Mouse (Mus musculus) embryonic facial prominence, embryonic 13.5 days (tissue): ENCODE measurements around the gene Tspan11. TPM values are rescaled to one million over a fixed set of nuclear protein-coding genes. Genes with fewer than 3 reads are reported as not detected.
A peak's percentile ranks its signal among the peaks of the same experiment; 100 is the strongest.

Source experiments
- ATAC-seq: fragments of 200-750 bp; cut with Nextera tagmentation; 2 replicates; pipeline ENCODE4 v1.8.0; 2017; ENCODE audit warnings: low read depth; ENCODE audit not compliant: insufficient number of reproducible peaks, insufficient read depth, low FRiP score, low TSS enrichment
- H3K27ac ChIP-seq: fragments of 300-500 bp; sonication (generic); 2 replicates; pipeline ENCODE4 v1.5.1; 2015; ENCODE audit warnings: moderate library complexity, mild to moderate bottlenecking, inconsistent platforms
- H3K27me3 ChIP-seq: fragments of 300-500 bp; sonication (generic); 2 replicates; pipeline ENCODE4 v1.6.1; 2015; ENCODE audit warnings: mild to moderate bottlenecking, inconsistent platforms
- H3K36me3 ChIP-seq: fragments of 300-500 bp; sonication (generic); 2 replicates; pipeline ENCODE4 v1.6.1; 2015; ENCODE audit warnings: mild to moderate bottlenecking, inconsistent platforms
- H3K4me1 ChIP-seq: fragments of 300-500 bp; sonication (generic); 2 replicates; pipeline ENCODE4 v1.6.1; 2015; ENCODE audit warnings: inconsistent platforms
- H3K4me2 ChIP-seq: fragments of 300-500 bp; sonication (generic); 2 replicates; pipeline ENCODE4 v1.6.1; 2015; ENCODE audit warnings: moderate library complexity, mild to moderate bottlenecking, inconsistent platforms
- H3K4me3 ChIP-seq: fragments of 300-500 bp; sonication (generic); 2 replicates; pipeline ENCODE4 v1.5.1; 2015; ENCODE audit warnings: mild to moderate bottlenecking, inconsistent platforms
- H3K9ac ChIP-seq: fragments of 300-500 bp; sonication (generic); 2 replicates; pipeline ENCODE4 v1.6.1; 2015; ENCODE audit warnings: mild to moderate bottlenecking, inconsistent platforms
- H3K9me3 ChIP-seq: fragments of 300-500 bp; sonication (generic); 2 replicates; pipeline ENCODE4 v1.6.1; 2016; ENCODE audit warnings: inconsistent platforms
- WGBS: fragments of 180-500 bp; shearing (Covaris S2); methylation state at CpG from one replicate; pipeline ENCODE4 v1.1.7; 2015; ENCODE audit warnings: mixed read lengths; 5-methylcytosine and 5-hydroxymethylcytosine counted together
- polyA plus RNA-seq: library from polyadenylated mRNA; unstranded; fragments of >200 nt; fragmentation: Nextera tagmentation; extraction: Ambion mirVana; gene quantifications from 2 replicates; pipeline ENCODE4 v1.2.1, GENCODE M21; 2015

The Tspan11 gene
- polyA plus RNA-seq, 1 experiment from 2014 or later = 30.3 TPM

GRCm38 (mm10) chr6:127911687-127912086, 24.3 kb downstream of the Tspan11 start:
- no peak overlapping the region for H3K27ac ChIP-seq
- ATAC-seq = no peak
- H3K36me3 ChIP-seq = peaks cover 61% of the 10 kb centered on the region
- H3K9me3 ChIP-seq = 0 out of 2 replicates have a peak, but pooled peaks cover 7% of the 10 kb centered on the region
- no peak overlapping the region for H3K9ac ChIP-seq
- no peak overlapping the region for H3K4me2 ChIP-seq
- H3K4me1 ChIP-seq = no peaks in the 10 kb centered on the region
- 67% methylated on average over 4 of the region's 4 CpGs for WGBS
- H3K4me3 ChIP-seq = no peak overlapping the region
- H3K27me3 ChIP-seq = no peaks in the 10 kb centered on the region

GRCm38 (mm10) chr6:127912938-127913337, 25.5 kb downstream of the Tspan11 start:
- H3K27ac ChIP-seq = no peak overlapping the region
- WGBS = 93% methylated on average over 3 of the region's 3 CpGs
- H3K4me2 ChIP-seq = no peak overlapping the region
- H3K27me3 ChIP-seq = no peaks in the 10 kb centered on the region
- no peak overlapping the region for H3K9ac ChIP-seq
- H3K36me3 ChIP-seq = peaks cover 53% of the 10 kb centered on the region
- no peaks in the 10 kb centered on the region for H3K4me1 ChIP-seq
- no peak for ATAC-seq
- no peak overlapping the region for H3K4me3 ChIP-seq
- H3K9me3 ChIP-seq = 0 out of 2 replicates have a peak, but pooled peaks cover 7% of the 10 kb centered on the region

- Histone ChIP-seq H3K27ac (no peak overlapping the region), H3K4me1 (peaks cover 8% of the 10 kb centered on the region; the same call in 1 of the 2 replicates), H3K36me3 (peaks cover 41% of the 10 kb centered on the region), H3K27me3 (no peaks in the 10 kb centered on the region; the same call in 1 of the 2 replicates), H3K4me2 (no peak overlapping the region), H3K9me3 (0 out of 2 replicates have a peak, but pooled peaks cover 7% of the 10 kb centered on the region), H3K9ac (no peak overlapping the region), H3K4me3 (no peak overlapping the region)
- ATAC-seq = no peak
- WGBS = 81% methylated on average over 3 of the region's 3 CpGs
These were observed 29.6 kb downstream of the Tspan11 start for GRCm38 (mm10) chr6:127916993-127917392.

GRCm38 (mm10) chr6:127917712-127918111, 30.3 kb downstream of the Tspan11 start:
- no peak for ATAC-seq
- peaks cover 46% of the 10 kb centered on the region for H3K36me3 ChIP-seq
- no peaks in the 10 kb centered on the region; the same call in 1 of the 2 replicates for H3K27me3 ChIP-seq
- H3K4me1 ChIP-seq = peaks cover 8% of the 10 kb centered on the region; the same call in 1 of the 2 replicates
- no peak overlapping the region for H3K9ac ChIP-seq
- WGBS = 72% methylated on average over 4 of the region's 4 CpGs
- H3K9me3 ChIP-seq = 0 out of 2 replicates have a peak, but pooled peaks cover 7% of the 10 kb centered on the region
- H3K4me2 ChIP-seq = no peak overlapping the region
- no peak overlapping the region for H3K27ac ChIP-seq
- no peak overlapping the region for H3K4me3 ChIP-seq

GRCm38 (mm10) chr6:127919491-127919890, 32.1 kb downstream of the Tspan11 start:
- Histone ChIP-seq H3K4me1 (peaks cover 8% of the 10 kb centered on the region; the same call in 1 of the 2 replicates), H3K27me3 (no peaks in the 10 kb centered on the region; the same call in 1 of the 2 replicates), H3K9ac (no peak overlapping the region), H3K4me3 (no peak overlapping the region), H3K27ac (no peak overlapping the region), H3K9me3 (0 out of 2 replicates have a peak, but pooled peaks cover 7% of the 10 kb centered on the region), H3K36me3 (peaks cover 41% of the 10 kb centered on the region), H3K4me2 (no peak overlapping the region)
- WGBS = 78% methylated on average over 6 of the region's 6 CpGs
- no peak for ATAC-seq

- no peak for ATAC-seq
- 6% methylated on average over 8 of the region's 8 CpGs for WGBS
These were observed 33.3 kb downstream of the Tspan11 start for GRCm38 (mm10) chr6:127920652-127921051.

GRCm38 (mm10) chr6:127921996-127922395, 34.6 kb downstream of the Tspan11 start:
- H3K27ac ChIP-seq = no peak overlapping the region

More at GRCm38 (mm10) chr6:127920652-127921051, 33.3 kb downstream of the Tspan11 start:
- Histone ChIP-seq H3K9ac (no peak overlapping the region), H3K27ac (no peak overlapping the region), H3K27me3 (no peaks in the 10 kb centered on the region; the same call in 1 of the 2 replicates), H3K4me1 (peaks cover 8% of the 10 kb centered on the region; the same call in 1 of the 2 replicates), H3K4me2 (no peak overlapping the region), H3K36me3 (peaks cover 46% of the 10 kb centered on the region), H3K4me3 (no peak overlapping the region), H3K9me3 (0 out of 2 replicates have a peak, but pooled peaks cover 6% of the 10 kb centered on the region)

GRCm38 (mm10) chr6:127923296-127923695, 35.9 kb downstream of the Tspan11 start:
- peaks cover 11% of the 10 kb centered on the region; the same call in 1 of the 2 replicates for H3K4me1 ChIP-seq
- peaks cover 48% of the 10 kb centered on the region for H3K36me3 ChIP-seq
- H3K27me3 ChIP-seq = no peaks in the 10 kb centered on the region; the same call in 1 of the 2 replicates
- no peak overlapping the region for H3K9ac ChIP-seq
- 86% methylated on average over 9 of the region's 9 CpGs for WGBS
- H3K4me3 ChIP-seq = no peak overlapping the region
- H3K9me3 ChIP-seq = no peaks in the 10 kb centered on the region
- no peak for ATAC-seq
- H3K27ac ChIP-seq = no peak overlapping the region
- H3K4me2 ChIP-seq = no peak overlapping the region

More at GRCm38 (mm10) chr6:127921996-127922395, 34.6 kb downstream of the Tspan11 start:
- Histone ChIP-seq H3K9ac (no peak overlapping the region), H3K9me3 (no peaks in the 10 kb centered on the region), H3K4me2 (no peak overlapping the region), H3K4me1 (peaks cover 8% of the 10 kb centered on the region; the same call in 1 of the 2 replicates), H3K27me3 (no peaks in the 10 kb centered on the region; the same call in 1 of the 2 replicates), H3K36me3 (peaks cover 46% of the 10 kb centered on the region), H3K4me3 (no peak overlapping the region)
- 72% methylated on average over 9 of the region's 9 CpGs for WGBS
- ATAC-seq = no peak

GRCm38 (mm10) chr6:127924750-127925149, 37.4 kb downstream of the Tspan11 start:
- WGBS = 73% methylated on average over 6 of the region's 6 CpGs
- H3K27ac ChIP-seq = no peak overlapping the region
- H3K36me3 ChIP-seq = peaks cover 44% of the 10 kb centered on the region
- no peak overlapping the region for H3K9ac ChIP-seq
- H3K27me3 ChIP-seq = no peaks in the 10 kb centered on the region; the same call in 1 of the 2 replicates
- no peak for ATAC-seq
- no peak overlapping the region for H3K4me3 ChIP-seq
- H3K4me1 ChIP-seq = peaks cover 11% of the 10 kb centered on the region; the same call in 1 of the 2 replicates
- H3K4me2 ChIP-seq = no peak overlapping the region
- H3K9me3 ChIP-seq = no peaks in the 10 kb centered on the region

- H3K27me3 ChIP-seq = no peaks in the 10 kb centered on the region; the same call in 1 of the 2 replicates
- WGBS = 69% methylated on average over 9 of the region's 9 CpGs
- H3K36me3 ChIP-seq = peaks cover 52% of the 10 kb centered on the region
- no peaks in the 10 kb centered on the region for H3K9me3 ChIP-seq
- ATAC-seq = no peak
- no peak overlapping the region for H3K4me2 ChIP-seq
- H3K27ac ChIP-seq = no peak overlapping the region
- no peak overlapping the region for H3K4me3 ChIP-seq
- H3K9ac ChIP-seq = 0 out of 2 replicates have a peak overlapping the region, but pooled peaks have one; percentile 1
- 0 out of 2 replicates have a peak, but pooled peaks cover 3% of the 10 kb centered on the region for H3K4me1 ChIP-seq
These were observed 38.5 kb downstream of the Tspan11 start for GRCm38 (mm10) chr6:127925915-127926314.

GRCm38 (mm10) chr6:127928682-127929081, 41.3 kb downstream of the Tspan11 start:
- Histone ChIP-seq H3K4me1 (peaks cover 17% of the 10 kb centered on the region), H3K4me3 (no peak overlapping the region), H3K9me3 (no peaks in the 10 kb centered on the region), H3K9ac (no peak overlapping the region), H3K4me2 (no peak overlapping the region), H3K27me3 (no peaks in the 10 kb centered on the region), H3K27ac (no peak overlapping the region), H3K36me3 (peaks cover 54% of the 10 kb centered on the region)
- WGBS = 80% methylated on average over 5 of the region's 5 CpGs
- ATAC-seq = no peak

GRCm38 (mm10) chr6:127932697-127933096, 45.3 kb downstream of the Tspan11 start:
- no peak overlapping the region for H3K4me3 ChIP-seq
- peaks cover 49% of the 10 kb centered on the region for H3K36me3 ChIP-seq
- no peak overlapping the region for H3K27ac ChIP-seq
- H3K9ac ChIP-seq = no peak overlapping the region
- no peak overlapping the region for H3K4me2 ChIP-seq
- H3K9me3 ChIP-seq = no peaks in the 10 kb centered on the region
- 36% methylated on average over 5 of the region's 5 CpGs for WGBS
- H3K4me1 ChIP-seq = peaks cover 22% of the 10 kb centered on the region
- H3K27me3 ChIP-seq = no peaks in the 10 kb centered on the region
- no peak for ATAC-seq
